Mouse (Mus musculus): ENCODE measurements around the gene Dagla.

The Dagla gene

GRCm38 (mm10) chr19:10278669-10279324 lies 25.9 kb downstream of the Dagla start:
- no peak for DNase-seq

GRCm38 (mm10) chr19:10277759-10278158 lies 26.9 kb downstream of the Dagla start:
- DNase-seq = peak; percentile 84

DNA sequence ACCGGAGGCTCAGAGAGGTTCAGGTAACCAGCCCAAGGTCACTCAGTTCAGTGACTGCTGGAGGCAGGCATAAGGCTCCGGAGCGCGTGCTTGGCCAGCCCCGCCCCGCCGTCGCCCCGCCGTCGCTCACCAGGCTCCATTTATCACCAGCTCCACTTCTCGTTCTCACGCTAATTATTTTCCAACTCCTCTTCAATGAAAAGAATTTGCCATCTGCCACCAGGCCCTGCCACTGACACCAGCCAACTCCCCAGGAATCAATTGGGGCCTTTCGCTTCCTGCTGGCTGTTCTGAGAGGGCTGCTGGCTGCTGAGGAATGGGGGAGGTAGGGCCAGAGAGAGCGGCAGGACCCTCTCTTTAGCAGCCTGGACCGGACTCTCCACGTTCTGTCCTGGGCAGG lies 27.3 kb downstream of the Dagla start:
- peak; percentile 62 for DNase-seq

DNA sequence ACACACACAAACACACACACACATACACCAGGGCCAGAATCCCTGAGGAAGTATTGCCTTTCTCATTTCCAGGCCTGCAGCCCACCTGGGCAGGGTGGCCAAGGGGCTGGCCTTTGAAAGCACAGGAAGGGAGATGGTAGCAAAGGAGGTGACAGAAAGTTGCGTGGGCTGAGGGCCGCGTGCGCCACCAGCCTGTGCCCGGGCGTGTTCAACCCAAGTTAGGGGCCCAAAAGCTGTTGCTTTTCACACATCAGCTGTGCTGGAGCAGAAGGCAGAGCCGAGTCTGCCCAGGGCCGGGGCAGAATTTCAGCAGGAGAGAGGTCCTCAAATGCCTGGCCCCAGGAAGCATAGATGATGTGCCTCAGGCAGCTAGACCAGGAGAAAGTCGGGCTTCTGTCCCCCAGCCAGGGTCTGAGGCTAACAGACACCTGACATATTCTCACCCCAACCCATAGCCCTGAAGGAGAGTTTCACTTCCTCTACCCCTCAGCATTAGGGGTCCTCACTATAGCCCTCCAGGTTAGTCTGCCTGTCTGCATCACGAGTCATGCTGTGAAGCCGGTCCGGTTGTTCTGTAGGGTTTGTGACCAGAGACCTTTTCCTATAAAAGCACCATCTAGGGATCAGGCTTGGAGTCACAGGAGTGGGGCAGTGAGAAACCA lies 28.1 kb downstream of the Dagla start:
- no peak for DNase-seq

DNA sequence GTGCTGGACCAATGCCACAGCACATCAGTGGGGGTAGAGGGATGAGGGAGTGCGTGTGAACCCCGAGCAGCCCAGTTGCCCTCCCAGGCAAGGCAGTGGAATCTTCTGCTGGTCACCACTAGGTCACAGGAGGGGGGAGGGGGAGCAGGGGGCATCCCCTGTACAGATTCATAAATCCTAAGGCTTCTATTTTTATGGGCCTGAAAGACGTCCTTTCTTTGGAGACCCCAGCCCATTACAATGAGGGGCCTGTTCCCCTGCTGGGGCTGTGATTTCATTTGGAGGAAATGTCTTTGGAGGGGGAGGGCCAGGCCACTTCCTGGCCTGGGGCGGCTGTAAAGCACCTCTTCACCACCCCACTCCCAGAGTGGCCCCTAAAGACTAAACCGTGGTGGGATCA lies 30.6 kb downstream of the Dagla start:
- DNase-seq = no peak

DNA sequence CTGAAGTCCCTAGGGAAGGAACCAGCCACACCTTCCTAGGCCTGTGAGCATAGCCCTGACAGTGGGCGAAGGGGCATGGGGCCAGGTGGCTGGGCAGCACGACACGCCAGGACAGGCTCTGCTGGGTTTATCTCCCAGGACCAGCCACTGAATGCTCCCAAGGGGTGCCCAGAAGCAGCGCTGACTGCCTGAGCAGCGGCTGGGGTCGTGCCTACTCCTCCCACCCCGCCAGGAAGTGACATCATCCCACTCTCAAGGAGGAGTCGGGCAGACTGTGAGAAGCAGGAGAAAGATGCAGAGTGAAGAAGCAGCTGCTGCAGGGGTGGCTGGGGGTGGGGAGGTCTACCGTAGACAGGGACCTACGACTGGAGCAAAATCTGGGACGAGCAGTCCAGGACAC lies 31.9 kb downstream of the Dagla start:
- DNase-seq = no peak

DNA sequence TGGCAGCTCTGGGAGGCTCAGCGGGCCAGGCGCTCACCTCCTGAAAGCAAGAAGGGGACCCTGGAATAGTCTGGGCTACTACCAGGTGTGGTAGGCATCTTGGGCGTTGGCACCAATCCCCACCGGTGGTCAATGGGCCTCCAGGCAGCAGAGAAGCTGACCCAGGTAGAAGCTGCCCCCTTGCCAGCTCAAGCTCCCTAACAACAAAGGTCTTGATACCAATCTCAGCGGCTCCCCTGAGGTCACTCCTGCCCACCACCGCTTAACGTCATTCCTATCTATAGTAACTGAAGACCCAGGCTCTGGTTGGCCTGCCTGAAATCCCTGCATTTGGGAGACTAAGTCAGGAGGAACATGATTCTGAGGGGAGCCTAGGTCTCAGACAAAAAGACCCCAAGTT lies 33.1 kb downstream of the Dagla start:
- DNase-seq = no peak

DNA sequence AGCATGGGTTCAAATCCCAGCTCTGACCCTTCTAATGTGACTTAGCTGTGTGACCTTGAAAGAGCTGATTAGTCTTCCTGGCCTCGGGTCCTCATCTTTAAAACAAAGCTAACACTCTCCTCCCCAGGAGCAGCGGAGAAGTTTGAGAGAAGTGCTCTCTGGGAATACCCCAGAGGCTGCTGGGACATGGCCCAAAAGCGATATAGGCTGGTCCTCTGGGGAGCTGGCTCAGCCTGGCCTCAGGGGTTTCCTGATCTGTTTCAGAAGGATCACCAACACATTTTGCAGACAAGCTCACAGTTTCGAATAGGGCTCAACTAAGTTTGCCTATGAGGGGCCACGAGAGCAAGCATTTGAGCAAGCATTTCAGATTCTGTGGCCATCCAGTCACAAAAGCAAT lies 34.3 kb downstream of the Dagla start:
- DNase-seq = no peak

- DNase-seq = no peak
Observed at GRCm38 (mm10) chr19:10268851-10269250, 35.8 kb downstream of the Dagla start.

- peak; percentile 62 for DNase-seq
Observed at GRCm38 (mm10) chr19:10267953-10268352, 36.7 kb downstream of the Dagla start.

DNA sequence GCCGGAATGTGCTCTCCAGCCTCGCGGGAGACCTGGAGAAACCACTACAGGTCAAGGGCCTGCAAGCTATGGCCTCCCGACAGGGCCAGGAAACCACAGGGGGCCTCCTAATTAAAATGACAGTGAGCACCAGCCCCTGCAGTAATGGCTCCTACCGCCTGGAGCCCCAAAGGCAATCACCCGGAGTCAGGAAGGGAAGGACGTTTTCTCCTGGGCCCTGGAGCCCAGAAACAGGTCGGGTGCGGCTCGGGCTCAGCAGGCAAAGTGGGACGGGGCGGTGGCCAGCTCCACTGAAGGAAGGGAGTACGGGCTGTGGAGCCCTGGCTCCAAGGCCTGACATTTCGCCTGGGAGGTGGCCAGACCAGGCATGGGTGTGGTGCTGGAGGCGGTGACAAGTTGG lies 37.6 kb downstream of the Dagla start:
- peak; percentile 43 for DNase-seq

GRCm38 (mm10) chr19:10266196-10266850 lies 38.4 kb downstream of the Dagla start:
- peak; percentile 89 for DNase-seq

DNA sequence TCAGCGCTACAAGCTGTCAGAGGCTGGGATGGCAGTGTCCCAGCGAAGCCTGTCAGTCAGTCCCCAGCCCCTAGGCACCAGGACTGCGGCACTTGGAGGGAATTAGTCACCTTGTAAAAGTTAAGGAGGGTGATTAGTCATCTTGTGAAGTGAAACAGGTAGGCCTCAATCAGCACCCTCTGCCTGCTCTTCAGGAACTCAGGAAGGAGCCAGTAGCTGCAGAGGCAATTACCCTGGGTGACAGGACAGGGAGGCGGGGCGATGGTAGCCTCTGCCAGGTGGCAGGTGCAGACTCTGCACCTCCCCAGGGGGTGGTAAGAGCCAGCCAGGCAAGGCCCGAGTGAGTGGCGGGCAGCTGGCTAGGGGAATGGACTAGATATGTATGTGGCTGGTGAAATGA lies 43.3 kb downstream of the Dagla start:
- no peak for DNase-seq

- DNase-seq = peak; percentile 76
Observed at GRCm38 (mm10) chr19:10258279-10259011, 46.2 kb downstream of the Dagla start.

DNA sequence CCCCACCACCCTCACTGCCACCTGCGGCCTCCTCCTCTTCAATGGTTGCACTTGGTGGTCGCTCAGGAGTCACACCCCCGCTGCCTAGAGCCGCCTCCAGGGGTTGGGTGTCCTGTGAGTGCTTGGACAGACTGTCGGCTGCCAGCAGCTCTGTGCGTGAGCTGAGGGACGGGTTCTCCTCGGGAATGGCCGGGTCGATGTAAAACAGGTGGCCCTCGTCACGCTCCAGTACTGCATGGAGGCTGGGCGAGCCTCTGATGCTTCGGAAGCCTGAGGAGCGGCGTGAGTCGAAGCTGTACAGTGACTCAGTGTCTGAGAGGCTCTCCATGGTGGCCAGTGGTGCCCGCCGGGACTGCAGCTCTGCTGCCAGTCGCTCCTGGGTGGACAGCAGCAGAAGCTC lies 56.5 kb downstream of the Dagla start:
- peak; percentile 34 for DNase-seq

DNA sequence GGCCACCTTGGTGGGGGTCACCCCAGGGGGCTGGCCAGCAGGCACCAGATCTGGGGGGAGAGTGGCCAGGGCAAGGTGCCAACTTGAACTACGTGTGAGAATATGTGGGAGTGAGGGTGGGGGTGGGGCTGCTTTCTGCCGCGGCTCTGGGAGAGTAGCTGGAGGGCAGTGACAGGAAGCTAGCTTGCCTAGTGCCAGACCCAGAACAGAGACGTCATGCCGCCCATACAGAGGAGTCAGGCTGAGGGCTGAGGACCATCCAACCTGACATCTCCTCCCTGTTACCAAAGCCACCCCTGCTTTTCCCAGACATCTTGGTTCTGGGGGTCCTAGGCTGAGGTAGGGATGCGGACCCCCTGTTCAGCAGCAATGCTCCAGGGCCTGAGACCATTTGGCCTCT lies 57.5 kb downstream of the Dagla start:
- DNase-seq = no peak

DNA sequence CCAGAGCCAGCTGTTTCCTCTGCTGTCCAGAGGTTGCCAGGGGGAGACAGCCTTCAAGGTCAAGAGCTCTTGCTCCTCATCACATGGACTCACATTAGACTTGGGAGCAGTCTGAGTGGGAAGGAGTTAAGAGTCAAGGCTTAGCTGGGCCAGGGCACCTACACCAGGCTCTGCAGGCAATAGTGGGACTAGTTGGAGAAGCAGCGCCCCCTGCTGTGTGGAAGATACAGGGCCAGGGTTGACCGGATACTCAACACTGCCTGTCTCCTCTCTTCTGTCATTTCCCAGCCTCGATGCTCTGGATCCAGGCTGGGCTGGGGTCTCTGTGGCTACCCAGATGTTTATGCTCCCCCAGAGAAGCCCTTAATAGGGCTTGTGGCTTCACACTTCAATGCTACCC lies 60.5 kb downstream of the Dagla start:
- peak; percentile 59 for DNase-seq

GRCm38 (mm10) chr19:10242916-10243315 lies 61.8 kb downstream of the Dagla start:
- DNase-seq = no peak

DNA sequence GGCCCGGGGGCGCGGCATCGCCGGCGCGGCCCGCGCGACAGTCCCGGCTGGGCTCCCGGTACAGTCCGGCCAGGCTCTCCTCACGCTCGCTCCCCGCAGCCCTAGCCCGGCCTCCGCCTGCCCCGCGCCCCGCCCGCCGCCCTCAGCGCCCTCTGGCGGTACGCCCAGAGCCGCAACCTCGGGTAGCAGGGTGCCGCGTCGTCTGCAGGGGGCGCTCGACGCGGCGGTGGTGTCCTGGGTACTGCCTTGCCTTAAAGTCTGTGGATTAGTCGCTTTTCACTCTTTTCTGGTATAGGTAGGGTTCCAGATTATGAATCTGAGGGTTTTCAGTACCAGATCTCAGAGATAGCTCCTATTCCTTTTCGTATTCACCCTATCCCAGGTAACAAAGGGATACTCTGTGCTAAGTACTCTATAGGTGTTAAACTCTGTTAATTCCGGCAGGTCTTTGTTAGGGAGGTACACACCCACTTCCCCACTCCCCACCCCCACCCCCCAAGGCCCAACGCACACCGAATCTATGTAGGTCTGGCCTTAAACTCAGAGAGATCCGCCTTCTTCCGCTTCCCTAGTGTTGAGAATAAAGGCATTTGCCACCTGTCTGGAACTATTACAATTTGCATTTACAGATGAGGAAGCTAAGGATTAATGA lies 63.9 kb downstream of the Dagla start, which contains the start of gene Myrf:
Gene Myrf (minus strand): TSS at position 95 of the 652 bp plus-strand sequence.
- peak; percentile 83 for DNase-seq

DNA sequence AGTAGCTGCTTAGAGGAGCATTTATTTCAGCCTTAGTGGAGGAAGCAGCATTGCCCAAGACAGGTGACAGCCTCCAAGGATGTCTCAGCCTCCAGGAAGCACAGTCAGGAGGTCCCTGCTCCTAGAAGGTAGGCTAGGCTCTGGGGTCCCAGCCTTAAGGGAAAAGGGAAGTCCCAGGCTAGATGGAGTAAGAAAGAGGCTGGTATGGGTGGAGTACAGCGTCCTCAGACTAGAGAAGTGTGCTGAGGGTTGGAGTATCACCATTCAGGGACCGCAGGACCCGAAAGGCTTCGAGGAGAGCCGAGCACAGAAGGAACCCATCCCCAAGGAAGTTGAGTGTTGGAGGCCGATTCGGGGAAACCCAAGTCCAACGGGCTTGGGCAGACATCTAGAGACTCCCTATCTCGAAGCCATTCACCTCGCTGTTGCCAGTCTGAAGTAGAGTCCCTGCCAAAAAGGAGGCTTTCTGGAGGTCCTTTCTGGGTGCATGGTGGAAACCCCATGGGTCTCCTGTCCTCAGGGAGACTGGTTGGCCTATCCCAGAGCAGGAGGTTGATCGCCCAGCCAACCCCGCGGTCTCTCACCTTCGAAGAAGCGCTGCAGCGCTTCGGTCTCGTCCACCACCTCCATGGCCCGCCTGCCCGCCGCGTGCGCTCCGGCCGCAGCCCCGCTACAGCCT lies 64.6 kb downstream of the Dagla start:
- DNase-seq = no peak

GRCm38 (mm10) chr19:10239419-10239818 lies 65.3 kb downstream of the Dagla start:
- DNase-seq = no peak

DNA sequence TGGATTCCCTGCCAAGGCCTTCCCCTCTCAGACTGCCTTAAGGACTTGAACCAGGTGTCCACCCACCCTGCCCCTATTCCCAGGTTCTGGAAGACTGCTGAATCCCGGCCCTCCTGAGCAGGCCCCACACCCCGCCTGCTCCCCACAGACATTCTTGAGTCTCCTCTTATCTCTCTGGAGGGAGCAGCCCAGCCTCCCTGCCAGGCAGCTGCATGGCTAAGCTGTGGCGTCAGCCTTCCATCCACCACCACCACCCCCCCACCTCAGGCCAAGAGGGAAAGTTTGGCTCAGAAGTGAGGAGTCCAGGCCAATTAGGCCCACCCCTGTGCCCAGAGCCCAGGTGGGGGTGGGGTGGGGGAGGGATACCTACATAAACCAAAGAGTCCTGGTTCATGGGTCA lies 66.2 kb downstream of the Dagla start:
- DNase-seq = no peak
